Mouse (Mus musculus) MEL (cell line): Measurements from ENCODE around the gene Tdo2. TPM values are rescaled to one million over a fixed set of nuclear protein-coding genes. Genes with fewer than 3 reads are reported as not detected.

Experiments used
- DNase-seq: peaks from one replicate; pipeline ENCODE4 v3.0.0; 2011; ENCODE audit warnings: low read depth, low spot score
- H3K27ac ChIP-seq: 2 replicates; pipeline ENCODE4 v1.5.1; 2012; ENCODE audit warnings: low read depth, mild to moderate bottlenecking, control low read depth, low read length, moderate library complexity; ENCODE audit not compliant: control insufficient read depth
- H3K27me3 ChIP-seq, 2 experiments: fragments of 150-350 bp in 1 of 2; sonication (generic) in 1 of 2; 2 replicates each; pipeline ENCODE4 v1.6.1; 2012; ENCODE audit warnings: low read length in 2 of 2, mild to moderate bottlenecking in 2 of 2, improper control_type of control experiment in 1 of 2, moderate library complexity in 1 of 2; ENCODE audit not compliant: insufficient read depth in 2 of 2, control insufficient read depth in 1 of 2
- H3K36me3 ChIP-seq, 2 experiments: 2 replicates each; pipeline ENCODE4 v1.6.1; 2012 to 2014; ENCODE audit warnings: low read length in 2 of 2, improper control_type of control experiment in 1 of 2, inconsistent platforms in 1 of 2, mild to moderate bottlenecking in 1 of 2; ENCODE audit not compliant: insufficient read depth in 2 of 2, control insufficient read depth in 1 of 2
- H3K4me1 ChIP-seq, 2 experiments: fragments of 150-350 bp in 1 of 2; sonication (generic) in 1 of 2; 2 replicates each; pipeline ENCODE4 v1.6.1; 2012; ENCODE audit warnings: low read length in 2 of 2, improper control_type of control experiment in 1 of 2, mild to moderate bottlenecking in 1 of 2; ENCODE audit not compliant: insufficient read depth in 2 of 2, control insufficient read depth in 1 of 2
- H3K4me3 ChIP-seq, 2 experiments: fragments of 150-350 bp in 1 of 2; sonication (generic) in 1 of 2; 2 replicates each; pipeline ENCODE4 v1.5.1; 2012; ENCODE audit warnings: low read depth in 2 of 2, low read length in 2 of 2, mild to moderate bottlenecking in 2 of 2, moderate library complexity in 2 of 2, control low read depth in 1 of 2, improper control_type of control experiment in 1 of 2; ENCODE audit not compliant: control insufficient read depth in 1 of 2, insufficient read depth in 1 of 2
- H3K79me2 ChIP-seq: 2 replicates; pipeline ENCODE4 v1.6.1; 2012; ENCODE audit warnings: mild to moderate bottlenecking, low read length, moderate library complexity; ENCODE audit not compliant: control insufficient read depth, poor library complexity, insufficient read depth
- H3K9ac ChIP-seq: 2 replicates; pipeline ENCODE4 v1.6.1; 2012; ENCODE audit warnings: low read depth, mild to moderate bottlenecking, control low read depth, low read length, moderate library complexity; ENCODE audit not compliant: control insufficient read depth, poor library complexity, severe bottlenecking
- H3K9me3 ChIP-seq: fragments of 150-350 bp; sonication (generic); replicated peaks from 2 replicates; pipeline ENCODE4 v1.6.1; 2012; ENCODE audit warnings: mild to moderate bottlenecking, low read length, improper control_type of control experiment, moderate library complexity; ENCODE audit not compliant: insufficient read depth
- CHD1 ChIP-seq: IDR thresholded peaks from 2 replicates; pipeline ENCODE4 v1.6.1; 2012; ENCODE audit warnings: low read depth, mild to moderate bottlenecking, inconsistent platforms, low read length, improper control_type of control experiment
- CTCF ChIP-seq, 3 experiments: IDR thresholded peaks in 2 of 3; conservative IDR thresholded peaks in 1 of 3; 2 replicates each; pipeline ENCODE4 v1.5.1; 2011 to 2012; ENCODE audit warnings: low read length in 3 of 3, low read depth in 2 of 3, mild to moderate bottlenecking in 2 of 3, improper control_type of control experiment in 1 of 3, inconsistent platforms in 1 of 3, mixed read lengths in 1 of 3, moderate library complexity in 1 of 3; ENCODE audit not compliant: control insufficient read depth in 1 of 3, insufficient read depth in 1 of 3, poor library complexity in 1 of 3, severe bottlenecking in 1 of 3
- ELF1 ChIP-seq: IDR thresholded peaks from 2 replicates; pipeline ENCODE4 v1.6.1; 2014; ENCODE audit warnings: low read depth, mild to moderate bottlenecking, inconsistent platforms, low read length, improper control_type of control experiment, moderate library complexity
- EP300 ChIP-seq, 2 experiments: IDR thresholded peaks; 2 replicates each; pipeline ENCODE4 v1.6.1; 2011; ENCODE audit warnings: improper control_type of control experiment in 2 of 2, low read length in 2 of 2, low read depth in 1 of 2, mild to moderate bottlenecking in 1 of 2
- GATA1 ChIP-seq: IDR thresholded peaks from 2 replicates; pipeline ENCODE4 v1.6.1; 2011; ENCODE audit warnings: low read depth, low read length, improper control_type of control experiment
- HCFC1 ChIP-seq: IDR thresholded peaks from 2 replicates; pipeline ENCODE4 v1.6.1; 2012; ENCODE audit warnings: low read depth, mild to moderate bottlenecking, inconsistent platforms, low read length, improper control_type of control experiment, moderate library complexity
- KAT2A ChIP-seq: conservative IDR thresholded peaks from 2 replicates; pipeline ENCODE4 v1.6.1; 2012; ENCODE audit warnings: low read depth, low read length, improper control_type of control experiment, inconsistent platforms
- MAX ChIP-seq: IDR thresholded peaks from 2 replicates; pipeline ENCODE4 v1.6.1; 2011; ENCODE audit warnings: low read length, improper control_type of control experiment
- MAZ ChIP-seq: IDR thresholded peaks from 2 replicates; pipeline ENCODE4 v1.6.1; 2012; ENCODE audit warnings: low read depth, mild to moderate bottlenecking, inconsistent platforms, low read length, improper control_type of control experiment
- MXI1 ChIP-seq: IDR thresholded peaks from 2 replicates; pipeline ENCODE4 v1.6.1; 2011; ENCODE audit warnings: mild to moderate bottlenecking, low read depth, low read length, improper control_type of control experiment
- MYC ChIP-seq: IDR thresholded peaks from 2 replicates; pipeline ENCODE4 v1.6.1; 2011; ENCODE audit warnings: low read depth, mild to moderate bottlenecking, low read length, improper control_type of control experiment, moderate library complexity
- NELFE ChIP-seq: IDR thresholded peaks from 2 replicates; pipeline ENCODE4 v1.6.1; 2011; ENCODE audit warnings: low read depth, low read length, improper control_type of control experiment
- POLR2A ChIP-seq, 2 experiments: IDR thresholded peaks; 2 replicates each; pipeline ENCODE4 v1.6.1; 2011 to 2012; ENCODE audit warnings: low read length in 2 of 2, mild to moderate bottlenecking in 2 of 2, control low read depth in 1 of 2, improper control_type of control experiment in 1 of 2, low read depth in 1 of 2, moderate library complexity in 1 of 2; ENCODE audit not compliant: control insufficient read depth in 1 of 2, insufficient read depth in 1 of 2, poor library complexity in 1 of 2
- SIN3A ChIP-seq: IDR thresholded peaks from 2 replicates; pipeline ENCODE4 v1.6.1; 2012; ENCODE audit warnings: low read length, improper control_type of control experiment, inconsistent platforms
- TBP ChIP-seq: IDR thresholded peaks from 2 replicates; pipeline ENCODE4 v1.8.0; 2011; ENCODE audit warnings: low read depth, low read length, improper control_type of control experiment
- TCF12 ChIP-seq: IDR thresholded peaks from 2 replicates; pipeline ENCODE4 v1.6.1; 2014; ENCODE audit warnings: low read depth, mild to moderate bottlenecking, inconsistent platforms, low read length, improper control_type of control experiment, moderate library complexity
- polyA plus RNA-seq, 2 experiments: library from polyadenylated mRNA; stranded (reverse) in 1 of 2; unstranded in 1 of 2; fragments of >175 nt in 1 of 2; fragments of >200 nt in 1 of 2; gene quantifications; 2 replicates each; pipeline versions ENCODE4 v1.2.1 to v1.2.4; 2012; ENCODE audit warnings: low replicate concordance in 2 of 2, low read depth in 1 of 2; ENCODE audit not compliant: insufficient read length in 2 of 2, insufficient read depth in 1 of 2, missing spikeins in 1 of 2
- total RNA-seq: library from RNA; depleted of rRNA; stranded (reverse); fragments of 300-350 nt; gene quantifications from 2 replicates; pipeline ENCODE4 v1.2.3, GENCODE M21; 2012

Gene Tdo2
- total and polyA plus RNA-seq, 3 experiments = not detected

DNA sequence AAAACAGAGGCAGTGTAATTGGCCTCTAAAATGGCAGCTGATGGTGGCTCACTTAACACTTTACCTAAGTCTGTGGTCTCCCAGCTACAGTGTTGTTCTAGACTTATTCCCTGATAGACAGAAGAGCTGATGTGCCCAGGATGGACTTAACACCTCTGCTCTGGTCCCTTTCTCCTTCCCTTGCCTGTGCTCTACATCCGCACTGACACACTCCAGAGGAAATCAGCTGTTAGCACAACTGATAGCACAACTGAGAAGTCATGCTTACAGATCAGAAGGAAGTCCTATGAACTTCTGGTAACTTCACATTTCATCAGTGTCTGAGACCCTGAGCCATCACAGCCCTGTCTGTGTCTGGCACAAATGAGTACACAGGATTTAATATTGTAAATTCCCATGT lies 46.9 kb downstream of the Tdo2 start:
- Histone ChIP-seq H3K4me3 (no peak overlapping the region), H3K27ac (no peak overlapping the region), H3K4me1 (peaks cover 0 to 2% of the 10 kb centered on the region in 2 experiments; a peak in 1 of 4 replicates), H3K27me3 (no peaks in the 10 kb centered on the region), H3K9me3 (no peaks in the 10 kb centered on the region), H3K9ac (no peak overlapping the region), H3K36me3 (peaks cover 0 to 4% of the 10 kb centered on the region in 2 experiments; a peak in 2 of 4 replicates), H3K79me2 (no peaks in the 10 kb centered on the region; the same call in 1 of the 2 replicates)
- TF ChIP-seq CHD1 = no peak
- no peak for TF ChIP-seq MAX
- TF ChIP-seq TBP = no peak
- TF ChIP-seq TCF12 = no peak
- no peak for TF ChIP-seq CTCF (IDR thresholded peaks at IDR 0.05 in 2 of 3, conservative IDR thresholded peaks at IDR 0.05 in 1 of 3; ENCODE audit: control insufficient read depth in 1 of 3, insufficient read depth in 1 of 3, low read depth in 2 of 3, low read length in 3 of 3, poor library complexity in 1 of 3, severe bottlenecking in 1 of 3)
- no peak for TF ChIP-seq ELF1
- TF ChIP-seq MXI1 = no peak
- no peak for TF ChIP-seq EP300 (IDR thresholded peaks at IDR 0.05; ENCODE audit: low read depth in 1 of 2, low read length in 2 of 2)
- DNase-seq = no peak

- no peak for TF ChIP-seq KAT2A
- TF ChIP-seq NELFE = no peak
- no peak for TF ChIP-seq SIN3A
- no peak for TF ChIP-seq POLR2A (IDR thresholded peaks at IDR 0.05; ENCODE audit: control insufficient read depth in 1 of 2, insufficient read depth in 1 of 2, low read depth in 1 of 2, low read length in 2 of 2, poor library complexity in 1 of 2)
- no peak for TF ChIP-seq GATA1
- no peak for TF ChIP-seq MAZ
- TF ChIP-seq TCF12 = no peak
- TF ChIP-seq MYC = no peak
- TF ChIP-seq CHD1 = no peak
- no peak for TF ChIP-seq HCFC1
- TF ChIP-seq CTCF (IDR thresholded peaks at IDR 0.05 in 2 of 3, conservative IDR thresholded peaks at IDR 0.05 in 1 of 3; ENCODE audit: control insufficient read depth in 1 of 3, insufficient read depth in 1 of 3, low read depth in 2 of 3, low read length in 3 of 3, poor library complexity in 1 of 3, severe bottlenecking in 1 of 3) = no peak
- TF ChIP-seq, all 39 proteins: peak for 0
- Histone ChIP-seq H3K9ac (no peak overlapping the region), H3K4me3 (no peak overlapping the region), H3K27me3 (no peaks in the 10 kb centered on the region), H3K4me1 (no peaks in the 10 kb centered on the region), H3K27ac (no peak overlapping the region), H3K36me3 (no peaks in the 10 kb centered on the region; a peak in 1 of 4 replicates), H3K79me2 (no peaks in the 10 kb centered on the region), H3K9me3 (no peaks in the 10 kb centered on the region)
- DNase-seq = no peak
These were observed 49.2 kb downstream of the Tdo2 start for GRCm38 (mm10) chr3:81926764-81927325.
